ENCODE assay signal across 8 mouse cellular contexts in the genomic region with DNA sequence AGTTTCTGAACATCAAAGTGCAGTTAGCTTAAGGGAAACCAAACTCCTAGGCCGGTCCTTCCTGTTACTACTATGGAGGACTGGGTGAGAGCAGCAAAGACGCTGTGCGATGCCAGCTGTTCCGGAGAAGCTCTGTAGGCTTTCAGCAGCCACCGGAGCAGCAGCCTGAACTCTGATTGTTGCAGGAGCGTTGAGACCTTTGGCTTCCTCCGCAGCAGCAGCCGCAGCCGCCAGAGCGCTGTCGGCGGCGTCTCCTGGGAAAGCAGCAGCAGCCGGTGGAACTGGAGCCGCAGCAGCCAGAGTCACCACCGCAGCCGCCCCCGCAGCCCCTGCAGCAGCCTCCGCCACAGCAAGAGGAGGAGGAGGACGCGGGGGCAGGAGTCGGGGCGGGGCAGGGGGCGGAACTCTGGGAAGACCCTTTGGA. TPM values are rescaled to one million over a fixed set of nuclear protein-coding genes. Genes with fewer than 3 reads are reported as not detected.
DNase-seq lines count a peak whose midpoint lies in the region; ATAC-seq lines count a peak whose summit lies in the region.

No protein-coding gene starts in this region.

- peak overlapping the region; percentile 38 for H3K9ac ChIP-seq in kidney, embryonic 14.5 days (ENCODE audit: low read depth, low read length)

- peak overlapping the region; percentile 40 for H3K4me3 ChIP-seq in kidney, embryonic 14.5 days (ENCODE audit: low read length)

- H3K36me3 ChIP-seq in kidney, embryonic 14.5 days (ENCODE audit: control insufficient read depth, insufficient read depth, low read length) = no peaks in the 10 kb centered on the region

- no peaks in the 10 kb centered on the region for H3K9me3 ChIP-seq in kidney, embryonic 14.5 days (ENCODE audit: control insufficient read depth, low read length)

- H3K4me1 ChIP-seq in kidney, embryonic 14.5 days (ENCODE audit: control insufficient read depth, insufficient read depth, low read length) = peaks cover 3% of the 10 kb centered on the region; the same call in 1 of the 2 replicates

- ATAC-seq in kidney, embryonic 14.5 days (ENCODE audit: low FRiP score, low TSS enrichment) = peak; percentile 97

- WGBS in kidney, embryonic 14.5 days = 0% methylated on average over 24 of the region's 24 CpGs

- DNase-seq in cerebellum, postnatal 4 days (ENCODE audit: low spot score in 2 of 2) = peak; percentile 32 to 40
- no peak for DNase-seq in cerebellum, adult 11 months
- peak; percentile 68 for DNase-seq in brain, adult 2 months (ENCODE audit: low read depth, low spot score)
- peak; percentile 14 to 26 for DNase-seq in frontal cortex, postnatal 25 days (ENCODE audit: low spot score in 2 of 2)
- DNase-seq in liver = peak; percentile 37
- peak; percentile 2 for DNase-seq in ovary, postnatal 10 days (ENCODE audit: low spot score)
- DNase-seq in spleen, postnatal 36 days (ENCODE audit: low spot score in 2 of 2) = no peak

- no peak overlapping the region for H3K27ac ChIP-seq in kidney, embryonic 14.5 days (ENCODE audit: low read depth, low read length)

- no peaks in the 10 kb centered on the region for H3K27me3 ChIP-seq in kidney, embryonic 14.5 days (ENCODE audit: control insufficient read depth, insufficient read depth, low read length)

- peak overlapping the region; percentile 68 for H3K4me2 ChIP-seq in kidney, embryonic 14.5 days (replicated peaks; ENCODE audit: low read depth, low read length)

RNA-seq across cellular contexts. Expression of a gene that starts 1.1 kb away (rescaled TPM):
- polyA plus RNA-seq in kidney, embryonic 14.5 days (2014; fragmentation: Nextera tagmentation; extraction: Ambion mirVana) = 0.64 and 0.67 TPM in 2 replicates

RNA-seq across cellular contexts. Expression of a gene that starts 4.5 kb away (rescaled TPM):
- not detected in 2 replicates for polyA plus RNA-seq in kidney, embryonic 14.5 days (2014; fragmentation: Nextera tagmentation; extraction: Ambion mirVana)

RNA-seq across cellular contexts. Expression of a gene that starts 22.4 kb away (rescaled TPM):
- polyA plus RNA-seq in kidney, embryonic 14.5 days (2014; fragmentation: Nextera tagmentation; extraction: Ambion mirVana) = not detected in 2 replicates

RNA-seq across cellular contexts. Expression of a gene that starts 47.5 kb away (rescaled TPM):
- polyA plus RNA-seq in kidney, embryonic 14.5 days (2014; fragmentation: Nextera tagmentation; extraction: Ambion mirVana) = not detected in 2 replicates

RNA-seq across cellular contexts. Expression of a gene that starts 54.2 kb away (rescaled TPM):
- polyA plus RNA-seq in kidney, embryonic 14.5 days (2014; fragmentation: Nextera tagmentation; extraction: Ambion mirVana) = not detected in 2 replicates

Comparison
In these comparisons a context has a peak if more than half of its experiments do, and no peak if none do; other contexts are left out.
1. DNase-seq: peak in cerebellum, postnatal 4 days (2 of 2), brain, adult 2 months (single experiment), frontal cortex, postnatal 25 days (2 of 2), liver (single experiment) and ovary, postnatal 10 days (single experiment); none in cerebellum, adult 11 months (single experiment) and spleen, postnatal 36 days (0 of 2).